ENCODE assay signal across 16 mouse cellular contexts in the genomic region with DNA sequence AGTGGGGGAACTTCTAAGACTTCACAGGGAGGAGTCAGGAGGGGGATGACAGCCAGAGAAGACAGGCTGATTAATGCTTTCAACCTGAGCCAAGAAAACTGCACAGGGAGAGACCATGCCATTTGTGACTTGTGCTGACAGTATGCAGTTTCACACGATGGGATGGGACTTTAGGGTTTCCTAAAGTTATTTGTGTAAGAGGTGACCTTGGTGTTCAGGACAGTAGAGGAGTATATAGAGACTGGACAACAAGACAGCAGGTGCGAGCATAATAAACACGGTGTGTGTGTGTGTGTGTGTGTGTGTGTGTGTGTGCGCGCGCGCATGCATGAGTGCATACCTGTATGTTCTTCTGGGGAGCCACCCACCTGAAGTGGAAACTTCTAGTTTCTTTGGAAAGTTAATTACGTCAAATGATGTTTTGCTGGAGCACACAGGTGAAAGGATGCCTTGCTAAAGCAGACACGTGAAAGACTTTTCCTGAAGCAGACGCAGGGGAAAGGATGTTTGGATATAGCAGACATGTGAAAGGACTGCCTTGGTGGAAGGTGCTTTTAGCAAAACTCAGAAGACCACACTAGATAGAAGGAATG. TPM values are rescaled to one million over a fixed set of nuclear protein-coding genes. Genes with fewer than 3 reads are reported as not detected.
A peak's percentile ranks its signal among the peaks of the same experiment; 100 is the strongest.
DNase-seq lines count a peak whose midpoint lies in the region; ATAC-seq and TF ChIP-seq lines count a peak whose summit lies in the region.
"Had no signal": no experiment of that assay in that cellular context is flagged by ENCODE, and none has a peak within 500 bp of the region (broad histone marks: within the 10 kb centered on the region; RNA-seq: fewer than 3 reads in every experiment).

No protein-coding gene starts in this region.

- no peak overlapping the region for H3K4me3 ChIP-seq in heart, embryonic 15.5 days
- no peak overlapping the region for H3K4me3 ChIP-seq in lung, embryonic 16.5 days (ENCODE audit: low read length)
- no peak overlapping the region for H3K4me3 ChIP-seq in lung, adult 2 months (replicated peaks; ENCODE audit: extremely low read depth, low read depth, low read length)
- H3K4me3 ChIP-seq in embryonic facial prominence, embryonic 14.5 days (ENCODE audit: low read depth, low read length) = no peak overlapping the region
- no peak overlapping the region for H3K4me3 ChIP-seq in stomach, embryonic 15.5 days (replicated peaks)
- H3K4me3 ChIP-seq: layer of hippocampus, adult 2 months; midbrain, embryonic 15.5 days had no signal

- H3K27ac ChIP-seq in heart, embryonic 15.5 days = peak overlapping the region; percentile 35; the same call in 1 of the 2 replicates
- peak overlapping the region; percentile 91 for H3K27ac ChIP-seq in lung, embryonic 16.5 days (ENCODE audit: low read length)
- no peak overlapping the region; the same call in 1 of the 2 replicates for H3K27ac ChIP-seq in embryonic facial prominence, embryonic 14.5 days (replicated peaks; ENCODE audit: low read depth, low read length)
- H3K27ac ChIP-seq in stomach, embryonic 15.5 days = 0 out of 2 replicates have a peak overlapping the region, but pooled peaks have one; percentile 46
- H3K27ac ChIP-seq: layer of hippocampus, adult 2 months; macrophage; midbrain, embryonic 15.5 days had no signal

- intact Hi-C loops in heart, postnatal 36 days (cut with DNase I) = loop anchor here (2.0 kb wide), 1 partner anchor 155 kb away; no protein-coding TSS in a partner anchor

- TF ChIP-seq POLR2A in lung, adult 2 months (IDR thresholded peaks at IDR 0.05; ENCODE audit: borderline replicate concordance, extremely low read depth, low read depth, low read length) = no peak

- H3K4me2 ChIP-seq in heart, embryonic 15.5 days = no peak overlapping the region
- no peak overlapping the region; the same call in 1 of the 2 replicates for H3K4me2 ChIP-seq in lung, embryonic 16.5 days (ENCODE audit: low read depth, low read length)
- no peak overlapping the region for H3K4me2 ChIP-seq in embryonic facial prominence, embryonic 14.5 days (ENCODE audit: low read depth, low read length)
- H3K4me2 ChIP-seq in stomach, embryonic 15.5 days = no peak overlapping the region
- H3K4me2 ChIP-seq: midbrain, embryonic 15.5 days had no signal

- H3K27me3 ChIP-seq in heart, embryonic 15.5 days = peaks cover 79% of the 10 kb centered on the region
- H3K27me3 ChIP-seq in lung, embryonic 16.5 days (ENCODE audit: control insufficient read depth, insufficient read depth, low read depth, low read length) = no peaks in the 10 kb centered on the region
- no peaks in the 10 kb centered on the region for H3K27me3 ChIP-seq in embryonic facial prominence, embryonic 14.5 days (replicated peaks; ENCODE audit: control insufficient read depth, insufficient read depth, low read length)
- no peaks in the 10 kb centered on the region for H3K27me3 ChIP-seq in stomach, embryonic 15.5 days (replicated peaks)
- H3K27me3 ChIP-seq: midbrain, embryonic 15.5 days had no signal

- 0 out of 2 replicates have a peak, but pooled peaks have one; percentile 3 for ATAC-seq in heart, embryonic 15.5 days (replicated peaks; ENCODE audit: insufficient number of reproducible peaks, insufficient read depth, low FRiP score, low read depth)
- no peak for ATAC-seq in lung, embryonic 16.5 days (ENCODE audit: low read depth)
- ATAC-seq in embryonic facial prominence, embryonic 14.5 days (ENCODE audit: low read depth) = no peak
- ATAC-seq in stomach, embryonic 15.5 days (ENCODE audit: insufficient read depth, low FRiP score, low read depth) = no peak
- ATAC-seq: CD4-positive, CD25-positive, alpha-beta regulatory T cell, adult 4 months; inflammation-experienced regulatory T-cells, adult 6 months; midbrain, embryonic 15.5 days had no signal

- no peaks in the 10 kb centered on the region for H3K36me3 ChIP-seq in heart, embryonic 15.5 days
- no peaks in the 10 kb centered on the region for H3K36me3 ChIP-seq in lung, embryonic 16.5 days (ENCODE audit: control insufficient read depth, insufficient read depth, low read length)
- no peaks in the 10 kb centered on the region for H3K36me3 ChIP-seq in embryonic facial prominence, embryonic 14.5 days (ENCODE audit: control insufficient read depth, insufficient read depth, low read length)
- H3K36me3 ChIP-seq in stomach, embryonic 15.5 days = no peaks in the 10 kb centered on the region
- H3K36me3 ChIP-seq: midbrain, embryonic 15.5 days had no signal

- 75% methylated on average over 10 of the region's 10 CpGs for WGBS in heart, embryonic 15.5 days
- 64% methylated on average over 10 of the region's 10 CpGs for WGBS in lung, embryonic 16.5 days
- 65% methylated on average over 10 of the region's 10 CpGs for WGBS in lung, adult 2 months
- WGBS in embryonic facial prominence, embryonic 14.5 days = 82% methylated on average over 10 of the region's 10 CpGs
- 74% methylated on average over 10 of the region's 10 CpGs for WGBS in stomach, embryonic 15.5 days

- no peak for TF ChIP-seq CTCF in lung, adult 2 months (IDR thresholded peaks at IDR 0.05; ENCODE audit: insufficient read depth, low read length)

- no peaks in the 10 kb centered on the region for H3K9me3 ChIP-seq in heart, embryonic 15.5 days (replicated peaks)
- H3K9me3 ChIP-seq in lung, embryonic 16.5 days (ENCODE audit: control insufficient read depth, low read length) = no peaks in the 10 kb centered on the region
- H3K9me3 ChIP-seq in embryonic facial prominence, embryonic 14.5 days (ENCODE audit: control insufficient read depth, low read length) = no peaks in the 10 kb centered on the region
- H3K9me3 ChIP-seq in stomach, embryonic 15.5 days = no peaks in the 10 kb centered on the region
- H3K9me3 ChIP-seq: midbrain, embryonic 15.5 days had no signal

- no peak for DNase-seq in heart, postnatal 36 days
- DNase-seq in lung, adult 2 months = no peak
- peak; percentile 63 for DNase-seq in embryonic facial prominence, embryonic 14.5 days (ENCODE audit: low spot score)
- DNase-seq in left cerebral cortex, adult 11 months (ENCODE audit: low spot score) = no peak
- DNase-seq: adrenal gland, postnatal 14 days; cerebellum, postnatal 25 days; gastrocnemius, postnatal 36 days; heart, postnatal 14 days had no signal

- H3K4me1 ChIP-seq in heart, embryonic 15.5 days (replicated peaks) = peaks cover 22% of the 10 kb centered on the region
- peaks cover 41% of the 10 kb centered on the region for H3K4me1 ChIP-seq in lung, embryonic 16.5 days (replicated peaks; ENCODE audit: control insufficient read depth, insufficient read depth, low read length)
- peaks cover 24% of the 10 kb centered on the region for H3K4me1 ChIP-seq in lung, adult 2 months (ENCODE audit: control insufficient read depth, insufficient read depth, low read length)
- H3K4me1 ChIP-seq in embryonic facial prominence, embryonic 14.5 days (ENCODE audit: control insufficient read depth, insufficient read depth, low read length) = peaks cover 23% of the 10 kb centered on the region
- peaks cover 24% of the 10 kb centered on the region; the same call in 1 of the 2 replicates for H3K4me1 ChIP-seq in stomach, embryonic 15.5 days
- H3K4me1 ChIP-seq: midbrain, embryonic 15.5 days had no signal

- H3K9ac ChIP-seq in heart, embryonic 15.5 days = no peak overlapping the region
- no peak overlapping the region for H3K9ac ChIP-seq in lung, embryonic 16.5 days (ENCODE audit: low read length)
- no peak overlapping the region for H3K9ac ChIP-seq in embryonic facial prominence, embryonic 14.5 days (ENCODE audit: low read depth, low read length)
- H3K9ac ChIP-seq in stomach, embryonic 15.5 days = no peak overlapping the region
- H3K9ac ChIP-seq: midbrain, embryonic 15.5 days had no signal

RNA-seq across cellular contexts. Expression of gene Nedd9, which starts 29.3 kb away (rescaled TPM):
- 19.2 and 26.2 TPM in 2 replicates for polyA plus RNA-seq in heart, embryonic 15.5 days (2015; fragmentation: Nextera tagmentation; extraction: Ambion mirVana)
- total RNA-seq in heart, postnatal 36 days (2021) = 10 to 100 TPM; 21.3 to 28.0 TPM
- 76.1 and 77.6 TPM in 2 replicates for polyA plus RNA-seq in lung, embryonic 16.5 days (2015; fragmentation: Nextera tagmentation; extraction: Ambion mirVana)
- 49.2 and 60.8 TPM in 2 replicates for polyA plus RNA-seq in lung, adult 2 months (2012; rRNA removed)
- polyA plus RNA-seq in embryonic facial prominence, embryonic 14.5 days (2014; fragmentation: Nextera tagmentation; extraction: Ambion mirVana) = 31.1 and 32.1 TPM in 2 replicates
- 23.8 and 26.6 TPM in 2 replicates for polyA plus RNA-seq in stomach, embryonic 15.5 days (2015; fragmentation: Nextera tagmentation; extraction: Ambion mirVana)
